Mouse (Mus musculus) adrenal gland, adult (tissue): Measurements from ENCODE around the gene Gm43951.
"Not testable (repeated sequence)": the region's sequence is repeated elsewhere in the genome, so short reads cannot be mapped to it uniquely, and the experiment has no call there.

Experiments used
- DNase-seq, 2 experiments: peaks; one replicate each; pipeline ENCODE4 v3.0.0; 2022 to 2023; ENCODE audit warnings: low spot score in 1 of 2; ENCODE audit not compliant: inconsistent age in 2 of 2

Gm43951 gene

DNA sequence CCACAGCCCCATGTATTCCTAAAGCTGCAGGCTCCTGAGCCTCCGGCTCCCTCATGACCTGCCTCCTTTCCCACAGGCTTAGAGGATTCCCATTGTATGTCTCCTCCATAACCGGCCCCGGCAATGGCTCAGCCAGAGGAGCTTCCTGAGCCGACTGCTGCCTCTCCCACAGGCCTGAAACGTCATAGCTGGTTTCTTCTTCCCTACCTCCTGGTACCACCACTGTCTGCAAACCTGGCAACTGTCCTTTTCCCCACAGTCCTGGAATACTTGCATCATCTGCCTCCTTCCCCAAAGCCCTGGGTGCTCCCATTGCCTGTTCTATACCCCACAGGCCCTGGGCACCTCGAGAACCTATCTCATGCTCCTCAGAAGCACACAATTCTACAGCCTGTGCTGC lies 1.4 kb downstream of the Gm43951 start:
- no peak for DNase-seq

DNA sequence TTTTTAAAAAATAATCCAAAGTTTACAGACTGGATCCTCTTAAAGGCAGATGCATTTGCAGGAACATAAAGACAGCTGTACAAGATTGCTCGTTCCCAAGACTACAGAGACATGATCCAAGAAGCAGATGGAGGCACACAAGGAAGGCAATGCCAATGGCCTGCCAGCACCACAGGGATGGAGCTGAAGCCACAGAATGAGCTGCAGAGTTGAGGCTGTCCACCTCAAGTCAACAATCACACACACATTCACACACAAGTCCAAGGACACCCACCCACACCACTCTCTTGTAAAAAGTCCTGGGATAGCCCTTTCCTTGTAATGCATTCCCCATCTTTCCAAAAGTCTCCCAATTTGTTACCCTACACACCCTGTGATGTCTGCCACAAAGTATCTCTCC lies 3.2 kb downstream of the Gm43951 start:
- no peak for DNase-seq

DNA sequence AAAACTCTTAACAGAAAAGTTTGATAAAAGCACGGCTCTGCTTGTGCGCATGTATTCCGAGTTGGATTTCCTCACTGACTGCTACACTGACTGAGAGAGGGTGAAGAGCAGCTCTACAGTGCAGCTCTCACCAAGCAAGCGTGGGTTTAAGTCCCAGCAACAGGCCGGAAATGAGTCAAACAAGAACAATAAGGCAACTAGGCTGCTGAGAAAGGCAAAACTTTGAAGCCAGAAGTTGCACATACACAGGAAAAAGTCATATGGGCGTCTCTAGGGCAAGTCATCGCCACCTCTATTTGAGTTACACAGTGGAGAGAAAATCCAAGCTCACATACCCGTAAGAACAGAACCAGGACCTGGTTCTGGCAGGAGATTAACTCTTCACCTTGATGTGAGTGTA lies 10.1 kb downstream of the Gm43951 start:
- DNase-seq: no peak

DNA sequence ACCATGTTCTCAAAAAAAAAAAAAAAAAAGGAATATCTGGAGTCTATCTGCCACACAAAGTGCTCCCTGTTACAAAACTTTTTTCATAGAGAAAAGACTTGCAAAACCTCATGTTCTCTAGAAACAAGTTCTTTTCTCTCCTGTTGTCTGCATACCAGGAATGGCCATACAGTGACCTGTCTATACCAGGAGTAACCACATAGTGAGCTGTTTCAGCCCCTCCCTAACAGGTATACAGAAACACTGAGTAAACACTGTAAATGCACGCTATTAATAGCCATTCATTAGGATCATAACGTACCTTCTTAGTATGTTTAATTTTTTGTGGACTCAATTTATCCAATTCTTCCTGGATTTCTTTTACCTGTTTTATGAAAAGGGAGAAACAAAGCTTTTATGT lies 12.4 kb downstream of the Gm43951 start:
- no peak for DNase-seq

DNA sequence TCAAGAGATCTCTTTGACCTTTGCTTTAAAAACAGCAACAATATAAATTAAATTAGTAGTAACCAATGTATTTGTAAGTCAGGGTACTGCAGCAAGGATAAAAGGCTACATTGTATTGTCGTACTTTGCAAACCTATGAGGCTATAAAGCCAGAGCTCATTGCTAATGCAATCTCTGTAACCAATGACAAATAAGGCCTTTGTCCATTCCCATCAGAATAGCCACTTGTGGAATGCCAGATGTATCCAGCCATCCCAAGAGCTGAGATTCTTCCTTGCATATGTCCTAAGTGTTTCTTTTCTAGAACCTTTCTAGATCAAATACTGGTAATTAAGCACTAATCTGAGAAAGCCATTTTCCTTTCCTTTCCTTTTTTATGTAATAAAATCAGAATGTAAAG lies 15.8 kb downstream of the Gm43951 start:
- no peak for DNase-seq

DNA sequence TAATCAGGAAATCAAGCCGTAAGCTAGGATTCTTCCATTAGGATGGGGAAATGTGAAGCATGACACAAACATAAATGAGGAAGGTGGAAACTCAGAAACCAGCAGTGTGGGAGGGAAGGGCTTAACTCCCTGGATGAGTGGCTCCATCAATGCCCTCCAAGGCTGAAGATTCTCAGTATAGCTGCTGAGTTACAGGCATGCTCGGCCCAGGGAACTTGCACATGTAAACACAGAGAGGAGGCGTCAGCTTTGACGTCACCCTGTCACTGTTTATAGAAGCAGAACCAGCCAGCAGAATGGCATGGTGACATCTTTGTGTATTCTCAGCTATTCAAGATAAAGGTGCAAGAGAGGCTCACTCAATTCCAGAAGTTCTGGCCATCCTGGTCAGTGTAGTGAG lies 22.4 kb downstream of the Gm43951 start:
- no peak for DNase-seq

DNA sequence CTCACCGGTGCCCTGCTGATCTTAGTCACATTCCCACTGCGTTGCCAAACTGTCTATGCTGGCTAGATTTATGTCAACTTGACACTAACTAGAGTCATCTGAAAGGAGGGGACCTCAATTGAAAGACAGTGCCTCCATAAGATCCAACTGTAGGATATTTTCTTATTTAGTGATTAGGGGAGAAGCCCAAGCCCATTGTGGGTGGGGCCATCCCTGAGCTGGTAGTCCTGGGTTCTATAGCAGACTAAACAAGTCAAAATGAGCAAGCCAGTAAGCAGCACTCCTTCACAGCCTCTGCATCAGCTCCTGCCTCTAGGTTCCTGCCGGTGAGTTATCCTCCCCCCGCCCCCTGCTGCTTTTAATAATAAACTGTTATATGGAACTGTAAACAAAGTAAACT lies 25.5 kb downstream of the Gm43951 start:
- no peak for DNase-seq

DNA sequence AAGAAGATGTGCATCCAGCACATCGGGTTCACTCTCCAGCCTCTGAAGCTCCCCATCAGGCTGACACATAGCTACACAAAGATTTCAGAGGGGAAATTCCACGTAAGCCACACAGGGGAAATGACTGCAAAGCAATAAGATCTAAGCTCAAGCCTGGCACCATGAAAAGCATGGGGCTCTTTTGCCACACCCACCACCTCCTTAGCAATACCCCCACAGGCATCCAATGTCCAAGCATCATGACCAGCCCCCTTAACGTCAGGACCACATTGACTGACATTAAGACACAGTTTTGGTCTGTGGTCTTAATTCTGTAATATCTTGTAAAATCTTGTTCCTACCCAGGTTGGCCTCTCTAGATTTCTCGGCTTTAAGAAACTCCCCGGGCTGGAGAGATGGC lies 26.1 kb downstream of the Gm43951 start:
- no peak for DNase-seq

DNA sequence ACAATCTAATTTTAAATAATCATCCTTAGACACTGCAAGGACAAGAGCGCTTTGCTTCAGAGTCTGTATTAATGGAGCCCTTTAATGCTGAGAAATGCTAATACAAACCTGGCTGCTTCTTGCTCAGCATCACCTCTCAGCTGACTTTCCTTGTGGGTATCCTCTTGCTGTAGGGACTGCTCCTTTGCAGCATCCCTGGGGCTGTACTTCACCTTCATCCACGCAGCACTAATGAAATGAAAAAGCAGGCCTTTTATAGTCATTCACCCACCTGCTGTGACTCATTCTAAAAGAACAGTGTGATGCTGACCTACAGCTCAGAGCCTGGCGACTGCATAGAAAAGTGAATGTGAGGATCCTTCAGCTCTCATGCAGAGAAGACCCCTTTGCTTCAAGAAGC lies 30.1 kb downstream of the Gm43951 start:
- DNase-seq: no peak

DNA sequence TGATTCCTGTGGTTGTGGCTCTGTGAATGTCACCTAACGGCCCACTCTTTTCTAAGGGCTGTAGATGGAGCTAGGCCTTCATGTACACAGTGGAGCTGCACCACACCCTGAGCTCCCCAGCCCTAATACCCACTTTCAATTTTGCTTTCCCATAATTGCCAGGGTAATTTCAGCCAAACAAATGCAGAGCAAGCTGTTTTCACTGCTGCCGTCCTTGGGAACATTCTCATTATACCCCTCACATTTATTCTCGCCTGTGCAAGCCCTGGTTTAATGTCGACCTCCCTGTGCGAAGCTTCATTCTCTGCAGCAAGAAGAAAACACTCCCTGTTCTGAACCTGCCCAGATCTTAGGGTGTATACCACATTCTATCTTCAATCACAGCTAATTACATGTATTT lies 30.7 kb downstream of the Gm43951 start:
- DNase-seq: no peak

DNA sequence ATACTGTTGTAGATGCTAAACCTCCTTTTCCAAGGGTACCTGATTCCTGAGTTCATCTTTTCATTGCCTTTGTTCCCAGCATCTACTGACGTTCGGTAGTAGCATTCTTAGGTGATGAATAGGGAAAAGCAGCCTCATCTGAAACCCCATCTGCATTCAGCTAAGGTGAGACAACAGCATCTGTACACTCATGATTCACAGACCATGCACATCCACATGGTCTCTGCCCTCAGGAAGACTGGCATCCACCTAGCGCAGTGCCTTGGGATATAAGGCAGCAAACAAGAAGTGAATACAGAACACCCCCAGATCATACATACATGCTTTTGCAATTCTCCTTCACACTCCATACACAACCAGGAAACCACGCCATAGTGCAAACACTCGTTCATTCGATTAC lies 31.9 kb downstream of the Gm43951 start:
- no peak for DNase-seq

DNA sequence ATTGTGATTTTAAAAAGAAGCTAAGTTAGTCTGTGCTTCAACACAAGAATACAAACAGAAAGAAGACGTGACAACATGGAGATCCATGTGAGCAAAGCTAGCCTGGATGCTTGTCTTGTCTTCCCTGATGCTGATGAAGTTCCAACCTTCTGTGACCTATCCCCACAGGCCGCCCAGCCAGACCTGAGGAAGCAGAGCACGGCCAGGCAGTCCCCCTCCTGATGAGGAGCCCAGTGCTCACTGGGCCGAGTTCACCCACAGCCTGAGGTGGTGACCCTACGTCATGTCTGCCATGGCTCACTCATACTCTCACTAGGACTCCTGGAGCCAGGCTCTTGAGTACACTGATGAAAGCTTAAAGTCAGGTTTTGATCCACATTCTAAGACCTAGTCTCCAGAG lies 33.1 kb downstream of the Gm43951 start:
- DNase-seq: no peak

DNA sequence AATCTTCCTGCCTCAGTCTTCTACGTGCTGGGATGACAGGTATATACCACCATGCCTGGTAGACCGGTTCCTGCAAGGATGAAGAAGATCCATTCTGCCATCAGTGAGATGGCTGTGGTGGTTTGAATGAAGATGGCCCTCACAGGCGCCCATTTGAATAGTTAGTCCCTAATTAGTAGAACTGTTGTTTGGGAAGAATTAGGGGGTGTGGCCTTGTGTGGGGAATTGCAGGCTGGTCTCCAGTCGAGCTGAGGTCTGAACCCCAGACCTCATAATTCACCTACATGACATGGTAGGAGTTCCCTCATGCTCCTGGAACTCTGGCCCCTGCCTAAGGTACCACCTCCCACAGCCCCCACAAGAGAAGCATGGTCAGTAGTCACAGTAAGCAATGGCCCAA lies 34.7 kb downstream of the Gm43951 start:
- not testable (repeated sequence) for DNase-seq

DNA sequence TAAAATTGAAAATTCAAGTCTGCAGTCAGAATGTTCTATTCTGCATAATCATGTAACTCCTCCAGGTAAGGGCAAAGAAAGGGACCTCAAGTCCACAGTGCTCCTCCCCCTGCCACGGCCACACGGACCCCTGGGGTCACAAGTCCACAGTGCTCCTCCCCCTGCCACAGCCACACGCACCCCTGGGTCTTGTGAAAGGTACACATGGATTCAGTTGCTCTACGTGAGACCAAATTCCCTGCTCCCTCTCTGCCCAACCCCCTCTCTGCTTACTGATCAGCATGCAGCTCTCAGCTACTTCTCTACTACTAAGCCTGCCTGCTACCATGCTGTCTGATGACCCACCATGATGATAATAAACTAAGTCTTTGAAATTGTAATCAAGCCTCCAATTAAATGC lies 36.8 kb downstream of the Gm43951 start:
- no peak for DNase-seq

DNA sequence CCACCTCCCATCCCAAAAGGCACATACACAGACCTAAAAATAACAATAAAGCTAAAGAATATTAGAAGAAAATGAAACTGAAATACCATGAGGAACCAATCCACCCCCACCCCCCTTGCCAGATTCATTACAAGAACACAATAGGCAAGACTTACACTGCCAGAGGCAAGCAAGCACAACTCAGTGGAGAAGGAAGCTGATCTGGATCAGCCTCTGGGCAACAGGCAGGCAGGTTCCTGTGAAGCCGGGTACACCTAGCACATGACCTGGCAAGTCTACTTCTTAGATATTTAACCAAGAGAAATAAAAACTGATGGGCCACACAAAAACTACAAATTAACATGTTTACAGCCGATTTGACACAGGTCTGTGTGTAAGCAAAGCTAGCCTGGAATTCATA lies 43.4 kb downstream of the Gm43951 start:
- DNase-seq: no peak

DNA sequence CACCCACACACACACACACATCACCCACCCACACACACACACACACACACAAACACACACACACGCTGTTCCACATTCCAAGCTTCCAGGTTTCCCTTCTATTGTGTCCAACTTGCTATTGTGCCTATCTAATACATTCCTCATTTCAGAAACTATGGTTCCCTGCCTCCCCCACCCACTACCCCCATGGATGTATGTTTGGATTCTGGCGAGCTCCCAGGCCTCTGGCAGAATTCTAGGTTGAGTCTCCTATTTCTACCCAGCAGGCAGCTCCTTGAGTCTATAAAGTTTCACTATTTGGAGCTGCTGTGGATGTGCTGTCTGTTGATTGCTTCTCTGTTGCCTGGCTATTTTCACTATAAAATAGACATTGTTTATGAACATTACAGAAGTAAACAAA lies 50.0 kb downstream of the Gm43951 start:
- no peak for DNase-seq

DNA sequence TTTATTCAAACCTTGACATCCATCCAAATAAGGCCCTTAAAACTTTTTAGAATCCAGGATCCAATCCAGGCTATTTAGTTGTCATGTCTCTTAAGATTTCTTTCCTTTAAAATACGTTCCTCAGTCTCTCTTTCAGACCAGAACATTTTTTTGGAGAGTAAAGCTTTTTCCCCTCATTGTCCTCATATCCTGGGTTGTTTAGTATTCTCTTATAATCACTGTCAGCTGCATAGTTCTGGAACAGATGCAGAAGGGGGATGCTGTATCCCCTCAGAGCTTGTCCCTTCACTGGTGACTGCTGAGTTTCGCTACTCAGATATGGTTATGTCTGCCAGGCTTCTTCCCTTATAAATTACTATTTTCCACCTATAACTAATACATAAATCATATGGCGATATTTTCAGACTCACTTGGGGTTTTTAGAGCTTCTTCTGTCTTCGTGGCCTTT lies 50.6 kb downstream of the Gm43951 start:
- no peak for DNase-seq

DNA sequence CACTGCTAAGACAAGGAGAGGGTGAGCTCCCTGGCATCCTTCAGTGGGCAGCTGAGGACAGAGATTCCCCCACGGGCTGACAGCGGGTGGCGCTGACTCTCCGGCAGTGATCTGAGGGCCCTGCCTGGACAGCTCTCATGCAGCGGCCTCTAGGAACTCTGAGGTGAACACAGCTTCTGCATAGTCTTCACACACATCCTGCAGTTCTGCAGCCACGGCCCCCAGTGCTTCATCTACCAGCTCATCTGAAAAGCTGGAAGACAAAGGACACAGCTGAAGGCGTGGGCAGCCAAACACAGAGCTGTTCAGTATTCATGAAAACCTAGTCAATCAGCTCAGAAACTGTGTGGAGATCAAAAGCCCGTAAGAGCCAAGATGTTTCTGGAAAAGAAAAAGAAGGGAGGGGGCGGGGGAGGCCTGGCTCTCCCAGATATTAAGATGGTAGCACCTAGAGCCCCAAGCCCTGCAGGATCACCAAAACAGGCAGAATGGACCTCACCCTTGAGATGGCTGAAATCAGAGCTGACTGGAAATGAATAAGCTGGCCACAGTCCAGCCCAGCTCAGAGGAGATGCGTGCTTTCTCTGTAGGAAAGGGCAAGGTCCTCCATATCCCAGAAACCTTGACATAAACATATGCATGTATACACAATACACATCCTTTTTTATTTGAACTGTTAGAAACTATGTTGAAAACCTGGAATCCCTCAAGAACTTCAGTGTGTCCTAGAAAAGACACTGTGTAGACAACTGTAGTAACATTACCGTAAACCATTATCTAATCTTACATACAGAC lies 51.3 kb downstream of the Gm43951 start:
- DNase-seq: peak in 1 of 2 experiments; percentile 68
